Mouse (Mus musculus) ES-E14 (cell line): ENCODE measurements around the gene Trim30a. TPM values are rescaled to one million over a fixed set of nuclear protein-coding genes. Genes with fewer than 3 reads are reported as not detected.
A peak's percentile ranks its signal among the peaks of the same experiment; 100 is the strongest.

Source experiments
- DNase-seq: peaks from one replicate; pipeline ENCODE4 v3.0.0-alpha.2; 2013; ENCODE audit warnings: low read depth, low spot score
- H3K27ac ChIP-seq: 2 replicates; pipeline ENCODE4 v1.5.1; 2012; ENCODE audit warnings: low read depth, mild to moderate bottlenecking, low read length, moderate library complexity, mixed read lengths; ENCODE audit not compliant: poor library complexity, insufficient read depth, severe bottlenecking
- H3K36me3 ChIP-seq: 2 replicates; pipeline ENCODE4 v1.6.1; 2012; ENCODE audit warnings: mild to moderate bottlenecking, low read length, moderate library complexity, mixed read lengths; ENCODE audit not compliant: control insufficient read depth, poor library complexity, insufficient read depth, severe bottlenecking
- H3K4me1 ChIP-seq, 2 experiments: fragments of 150-350 bp in 1 of 2; sonication (generic) in 1 of 2; 2 replicates each; pipeline ENCODE4 v1.6.1; 2012; ENCODE audit warnings: low read length in 2 of 2, mild to moderate bottlenecking in 1 of 2, mixed read lengths in 1 of 2; ENCODE audit not compliant: control insufficient read depth in 2 of 2, insufficient read depth in 2 of 2, poor library complexity in 1 of 2
- H3K4me3 ChIP-seq, 2 experiments: fragments of 150-350 bp in 1 of 2; sonication (generic) in 1 of 2; 2 replicates each; pipeline ENCODE4 v1.5.1; 2012; ENCODE audit warnings: low read length in 2 of 2, low read depth in 1 of 2, mild to moderate bottlenecking in 1 of 2, mixed read lengths in 1 of 2; ENCODE audit not compliant: insufficient read depth in 1 of 2, poor library complexity in 1 of 2, severe bottlenecking in 1 of 2
- H3K9ac ChIP-seq: 2 replicates; pipeline ENCODE4 v1.6.1; 2012; ENCODE audit warnings: low read depth, mild to moderate bottlenecking, low read length, mixed read lengths; ENCODE audit not compliant: poor library complexity, insufficient read depth, severe bottlenecking
- H3K9me3 ChIP-seq: fragments of 150-350 bp; sonication (generic); 2 replicates; pipeline ENCODE4 v1.6.1; 2012; ENCODE audit warnings: low read depth, mild to moderate bottlenecking, low read length; ENCODE audit not compliant: control insufficient read depth, insufficient read depth
- CHD2 ChIP-seq: IDR thresholded peaks from 2 replicates; pipeline ENCODE4 v1.6.1; 2014; ENCODE audit warnings: mild to moderate bottlenecking, low read depth, low read length, inconsistent platforms
- HCFC1 ChIP-seq: IDR thresholded peaks from 2 replicates; pipeline ENCODE4 v1.6.1; 2012; ENCODE audit warnings: low read length, inconsistent platforms, borderline replicate concordance; ENCODE audit not compliant: insufficient read depth
- MAFK ChIP-seq: IDR thresholded peaks from 2 replicates; pipeline ENCODE4 v1.6.1; 2014; ENCODE audit warnings: mild to moderate bottlenecking, low read depth, low read length, inconsistent platforms; ENCODE audit not compliant: insufficient read depth
- ZC3H11A ChIP-seq: IDR thresholded peaks from 2 replicates; pipeline ENCODE4 v1.6.1; 2012; ENCODE audit warnings: low read depth, mild to moderate bottlenecking, inconsistent platforms, low read length, borderline replicate concordance
- ZNF384 ChIP-seq: IDR thresholded peaks from 2 replicates; pipeline ENCODE4 v1.6.1; 2012; ENCODE audit warnings: low read depth, low read length, inconsistent platforms
- in situ Hi-C, 2 experiments: fragments of 600-800 bp; cut with MboI; formaldehyde crosslinking; loops; one replicate each; pipeline ENCODE4 v1.15.1; 2025; ENCODE audit warnings: low sequenced_read_pairs in 2 of 2, inconsistent platforms in 1 of 2; ENCODE audit not compliant: unreplicated experiment in 2 of 2
- total RNA-seq: library from RNA; depleted of rRNA; stranded (reverse); fragments of 300-350 nt; gene quantifications from 2 replicates; pipeline ENCODE4 v1.2.3, GENCODE M21; 2012

Trim30a gene
- total RNA-seq, 1 experiment, result 0.36 TPM

- no peak for TF ChIP-seq MAFK
- no peak for TF ChIP-seq ZNF384
- TF ChIP-seq ZC3H11A, result no peak
- no peak overlapping the region for H3K9ac ChIP-seq
- no peaks in the 10 kb centered on the region for H3K4me1 ChIP-seq
- H3K36me3 ChIP-seq, result no peaks in the 10 kb centered on the region
- DNase-seq, result peak; percentile 15
- H3K4me3 ChIP-seq, result no peak overlapping the region
- in situ Hi-C loops, result no loop called here
- no peaks in the 10 kb centered on the region for H3K9me3 ChIP-seq
- no peak overlapping the region for H3K27ac ChIP-seq
These were observed 18.9 kb downstream of the Trim30a start for GRCm38 (mm10) chr7:104445961-104446645.

GRCm38 (mm10) chr7:104404460-104404950, 60.5 kb downstream of the Trim30a start:
- Histone ChIP-seq H3K4me1 (no peaks in the 10 kb centered on the region), H3K36me3 (no peaks in the 10 kb centered on the region), H3K9ac (no peak overlapping the region), H3K4me3 (no peak overlapping the region), H3K9me3 (no peaks in the 10 kb centered on the region), H3K27ac (no peak overlapping the region)
- TF ChIP-seq ZC3H11A (no peak), HCFC1 (no peak), ZNF384 (no peak), CHD2 (no peak), MAFK (no peak)
- in situ Hi-C loops, result no loop called here
- DNase-seq, result no peak

- Histone ChIP-seq H3K36me3 (no peaks in the 10 kb centered on the region), H3K9me3 (no peaks in the 10 kb centered on the region), H3K4me3 (no peak overlapping the region), H3K27ac (no peak overlapping the region), H3K9ac (no peak overlapping the region), H3K4me1 (no peaks in the 10 kb centered on the region)
- in situ Hi-C loops, result no loop called here
- TF ChIP-seq HCFC1 (no peak), CHD2 (no peak), ZNF384 (no peak), MAFK (no peak), ZC3H11A (no peak)
- no peak for DNase-seq
These were observed 63.9 kb downstream of the Trim30a start for GRCm38 (mm10) chr7:104401140-104401539.

- Histone ChIP-seq H3K27ac (no peak within 1 kb of the TSS), H3K9ac (no peak within 1 kb of the TSS), H3K9me3 (no peaks in the 10 kb centered on the region), H3K36me3 (no peaks in the 10 kb centered on the region), H3K4me3 (no peak within 1 kb of the TSS), H3K4me1 (no peaks in the 10 kb centered on the region)
- DNase-seq, result no peak
- TF ChIP-seq ZNF384 (no peak), MAFK (no peak)
- in situ Hi-C loops, result no loop called here
These were observed 64.3 kb downstream of the Trim30a start, which contains the start of gene Trim30c for GRCm38 (mm10) chr7:104400698-104401097. Trim30c (minus strand) TSS chr7:104400837.

GRCm38 (mm10) chr7:104398492-104398891, 66.5 kb downstream of the Trim30a start:
- Histone ChIP-seq H3K9ac (no peak overlapping the region), H3K4me3 (no peak overlapping the region), H3K4me1 (no peaks in the 10 kb centered on the region), H3K36me3 (no peaks in the 10 kb centered on the region), H3K27ac (no peak overlapping the region), H3K9me3 (no peaks in the 10 kb centered on the region)
- TF ChIP-seq MAFK (no peak), ZC3H11A (no peak), CHD2 (no peak), ZNF384 (no peak)
- DNase-seq, result no peak
- in situ Hi-C loops, result no loop called here
